Mouse (Mus musculus) heart, embryonic 13.5 days (tissue): ENCODE data around the gene Psmc3ip. TPM values are rescaled to one million over a fixed set of nuclear protein-coding genes. Genes with fewer than 3 reads are reported as not detected.
A peak's percentile ranks its signal among the peaks of the same experiment; 100 is the strongest.

Experiments used
- ATAC-seq: fragments of 200-750 bp; cut with Nextera tagmentation; 2 replicates; pipeline ENCODE4 v1.8.0; 2017; ENCODE audit warnings: moderate TSS enrichment; ENCODE audit not compliant: insufficient number of reproducible peaks, low FRiP score, low TSS enrichment; ENCODE audit errors: extremely low read depth
- H3K27ac ChIP-seq: fragments of 300-500 bp; sonication (generic); replicated peaks from 2 replicates; pipeline ENCODE4 v1.5.1; 2015; ENCODE audit warnings: moderate library complexity, mild to moderate bottlenecking, inconsistent platforms
- H3K27me3 ChIP-seq: fragments of 300-500 bp; sonication (generic); replicated peaks from 2 replicates; pipeline ENCODE4 v1.6.1; 2015; ENCODE audit warnings: mild to moderate bottlenecking, inconsistent platforms
- H3K36me3 ChIP-seq: fragments of 300-500 bp; sonication (generic); 2 replicates; pipeline ENCODE4 v1.6.1; 2015; ENCODE audit warnings: mild to moderate bottlenecking, inconsistent platforms
- H3K4me1 ChIP-seq: fragments of 300-500 bp; sonication (generic); 2 replicates; pipeline ENCODE4 v1.6.1; 2015; ENCODE audit warnings: inconsistent platforms
- H3K4me2 ChIP-seq: fragments of 300-500 bp; sonication (generic); 2 replicates; pipeline ENCODE4 v1.6.1; 2015; ENCODE audit warnings: inconsistent platforms, mild to moderate bottlenecking, moderate library complexity
- H3K4me3 ChIP-seq: fragments of 300-500 bp; sonication (generic); 2 replicates; pipeline ENCODE4 v1.5.1; 2015; ENCODE audit warnings: moderate library complexity, mild to moderate bottlenecking, inconsistent platforms
- H3K9ac ChIP-seq: fragments of 300-500 bp; sonication (generic); 2 replicates; pipeline ENCODE4 v1.6.1; 2015; ENCODE audit warnings: inconsistent platforms, mild to moderate bottlenecking, moderate library complexity
- H3K9me3 ChIP-seq: fragments of 300-500 bp; sonication (generic); 2 replicates; pipeline ENCODE4 v1.6.1; 2016; ENCODE audit warnings: inconsistent platforms
- WGBS: fragments of 180-500 bp; shearing (Covaris S2); methylation state at CpG from one replicate; pipeline ENCODE4 v1.1.7; 2015; ENCODE audit warnings: mixed read lengths; 5-methylcytosine and 5-hydroxymethylcytosine counted together
- polyA plus RNA-seq: library from polyadenylated mRNA; unstranded; fragments of >200 nt; fragmentation: Nextera tagmentation; extraction: Ambion mirVana; gene quantifications from 2 replicates; pipeline ENCODE4 v1.2.1, GENCODE M21; 2015

The Psmc3ip gene
- polyA plus RNA-seq, 1 experiment from 2014 or later: 21.4 TPM

- Histone ChIP-seq H3K4me1 (peaks cover 98% of the 10 kb centered on the region), H3K9ac (peak overlapping the region; percentile 66), H3K27ac (peak overlapping the region; percentile 98), H3K9me3 (no peaks in the 10 kb centered on the region), H3K4me2 (no peak overlapping the region), H3K4me3 (no peak overlapping the region), H3K27me3 (no peaks in the 10 kb centered on the region), H3K36me3 (peaks cover 21% of the 10 kb centered on the region)
- no peak for ATAC-seq
- 69% methylated on average over 12 of the region's 12 CpGs for WGBS
Observed at GRCm38 (mm10) chr11:101062165-101062884, 32.9 kb downstream of the Psmc3ip start.

GRCm38 (mm10) chr11:101061049-101061448 is 34.2 kb downstream of the Psmc3ip start:
- H3K36me3 ChIP-seq: peaks cover 22% of the 10 kb centered on the region
- no peak overlapping the region for H3K4me2 ChIP-seq
- H3K9ac ChIP-seq: peak overlapping the region; percentile 66; the same call in 1 of the 2 replicates
- peak overlapping the region; percentile 98 for H3K27ac ChIP-seq
- H3K4me3 ChIP-seq: no peak overlapping the region
- peaks cover 99% of the 10 kb centered on the region for H3K4me1 ChIP-seq
- ATAC-seq: no peak
- no peaks in the 10 kb centered on the region for H3K27me3 ChIP-seq
- 81% methylated on average over 5 of the region's 5 CpGs for WGBS
- no peaks in the 10 kb centered on the region for H3K9me3 ChIP-seq

GRCm38 (mm10) chr11:101060126-101060525 is 35.1 kb downstream of the Psmc3ip start:
- Histone ChIP-seq H3K9ac (peak overlapping the region; percentile 78), H3K36me3 (peaks cover 30% of the 10 kb centered on the region), H3K27me3 (no peaks in the 10 kb centered on the region), H3K27ac (peak overlapping the region; percentile 98), H3K4me3 (no peak overlapping the region), H3K9me3 (no peaks in the 10 kb centered on the region), H3K4me1 (peaks cover 100% of the 10 kb centered on the region), H3K4me2 (peak overlapping the region; percentile 28)
- no peak for ATAC-seq
- 8% methylated on average over 8 of the region's 8 CpGs for WGBS

GRCm38 (mm10) chr11:101059473-101059872 is 35.8 kb downstream of the Psmc3ip start:
- peaks cover 36% of the 10 kb centered on the region for H3K36me3 ChIP-seq
- H3K4me2 ChIP-seq: no peak overlapping the region
- no peaks in the 10 kb centered on the region for H3K9me3 ChIP-seq
- WGBS: 76% methylated on average over 10 of the region's 10 CpGs
- no peaks in the 10 kb centered on the region for H3K27me3 ChIP-seq
- no peak overlapping the region for H3K4me3 ChIP-seq
- no peak for ATAC-seq
- peaks cover 96% of the 10 kb centered on the region for H3K4me1 ChIP-seq
- H3K9ac ChIP-seq: peak overlapping the region; percentile 78
- H3K27ac ChIP-seq: peak overlapping the region; percentile 98

- no peak for ATAC-seq
- peaks cover 2% of the 10 kb centered on the region; the same call in 1 of the 2 replicates for H3K9me3 ChIP-seq
- 38% methylated on average over 5 of the region's 5 CpGs for WGBS
- peak overlapping the region; percentile 78 for H3K9ac ChIP-seq
- no peak overlapping the region for H3K4me3 ChIP-seq
- peaks cover 44% of the 10 kb centered on the region for H3K36me3 ChIP-seq
- H3K27ac ChIP-seq: peak overlapping the region; percentile 98
- H3K4me2 ChIP-seq: no peak overlapping the region
- peaks cover 89% of the 10 kb centered on the region for H3K4me1 ChIP-seq
- no peaks in the 10 kb centered on the region for H3K27me3 ChIP-seq
Observed at GRCm38 (mm10) chr11:101058726-101059125, 36.5 kb downstream of the Psmc3ip start.

GRCm38 (mm10) chr11:101057860-101058259 is 37.4 kb downstream of the Psmc3ip start:
- WGBS: 29% methylated on average over 5 of the region's 5 CpGs
- peaks cover 80% of the 10 kb centered on the region for H3K4me1 ChIP-seq
- no peak for ATAC-seq
- peak overlapping the region; percentile 98 for H3K27ac ChIP-seq
- H3K27me3 ChIP-seq: no peaks in the 10 kb centered on the region
- H3K36me3 ChIP-seq: peaks cover 53% of the 10 kb centered on the region
- H3K4me2 ChIP-seq: no peak overlapping the region
- peaks cover 4% of the 10 kb centered on the region; the same call in 1 of the 2 replicates for H3K9me3 ChIP-seq
- H3K9ac ChIP-seq: peak overlapping the region; percentile 74
- H3K4me3 ChIP-seq: no peak overlapping the region

GRCm38 (mm10) chr11:101056885-101057284 is 38.4 kb downstream of the Psmc3ip start:
- no peaks in the 10 kb centered on the region for H3K27me3 ChIP-seq
- peaks cover 70% of the 10 kb centered on the region for H3K4me1 ChIP-seq
- WGBS: 16% methylated on average over 8 of the region's 8 CpGs
- H3K4me2 ChIP-seq: peak overlapping the region; percentile 18
- ATAC-seq: peak; percentile 43
- no peak overlapping the region for H3K4me3 ChIP-seq
- H3K9me3 ChIP-seq: peaks cover 4% of the 10 kb centered on the region; the same call in 1 of the 2 replicates
- peak overlapping the region; percentile 74 for H3K9ac ChIP-seq
- peak overlapping the region; percentile 98 for H3K27ac ChIP-seq
- H3K36me3 ChIP-seq: peaks cover 54% of the 10 kb centered on the region

GRCm38 (mm10) chr11:101055418-101055817 is 39.8 kb downstream of the Psmc3ip start:
- Histone ChIP-seq H3K27me3 (no peaks in the 10 kb centered on the region), H3K9me3 (peaks cover 4% of the 10 kb centered on the region; the same call in 1 of the 2 replicates), H3K4me2 (no peak overlapping the region), H3K27ac (peak overlapping the region; percentile 98; the same call in 1 of the 2 replicates), H3K4me3 (no peak overlapping the region), H3K4me1 (peaks cover 65% of the 10 kb centered on the region), H3K9ac (peak overlapping the region; percentile 74), H3K36me3 (peaks cover 60% of the 10 kb centered on the region)
- ATAC-seq: no peak
- WGBS: 74% methylated on average over 14 of the region's 14 CpGs

- no peak for ATAC-seq
- H3K4me3 ChIP-seq: no peak overlapping the region
- WGBS: 95% methylated on average over 1 of the region's 1 CpGs
- H3K27ac ChIP-seq: no peak overlapping the region
- peaks cover 50% of the 10 kb centered on the region for H3K4me1 ChIP-seq
- peaks cover 4% of the 10 kb centered on the region; the same call in 1 of the 2 replicates for H3K9me3 ChIP-seq
- H3K4me2 ChIP-seq: no peak overlapping the region
- H3K36me3 ChIP-seq: peaks cover 74% of the 10 kb centered on the region
- H3K9ac ChIP-seq: no peak overlapping the region
- H3K27me3 ChIP-seq: no peaks in the 10 kb centered on the region
Observed at GRCm38 (mm10) chr11:101053974-101054373, 41.3 kb downstream of the Psmc3ip start.

- 88% methylated on average over 10 of the region's 10 CpGs for WGBS
Observed at GRCm38 (mm10) chr11:101052751-101053473, 42.3 kb downstream of the Psmc3ip start.

GRCm38 (mm10) chr11:101051617-101052016 is 43.6 kb downstream of the Psmc3ip start:
- Histone ChIP-seq H3K36me3 (peaks cover 93% of the 10 kb centered on the region), H3K27ac (no peak overlapping the region), H3K4me2 (no peak overlapping the region), H3K4me3 (no peak overlapping the region), H3K9ac (no peak overlapping the region), H3K27me3 (no peaks in the 10 kb centered on the region), H3K4me1 (peaks cover 33% of the 10 kb centered on the region), H3K9me3 (peaks cover 4% of the 10 kb centered on the region; the same call in 1 of the 2 replicates)
- WGBS: 68% methylated on average over 8 of the region's 8 CpGs
- ATAC-seq: no peak

More at GRCm38 (mm10) chr11:101052751-101053473, 42.3 kb downstream of the Psmc3ip start:
- no peak overlapping the region for H3K4me2 ChIP-seq
- H3K9ac ChIP-seq: no peak overlapping the region
- no peak for ATAC-seq
- peaks cover 40% of the 10 kb centered on the region for H3K4me1 ChIP-seq
- no peaks in the 10 kb centered on the region for H3K27me3 ChIP-seq
- H3K27ac ChIP-seq: peak overlapping the region; percentile 18; the same call in 1 of the 2 replicates
- peaks cover 85% of the 10 kb centered on the region for H3K36me3 ChIP-seq
- H3K9me3 ChIP-seq: peaks cover 4% of the 10 kb centered on the region; the same call in 1 of the 2 replicates
- no peak overlapping the region for H3K4me3 ChIP-seq
